Mouse (Mus musculus): Measurements from ENCODE around the gene Fhad1. TPM values are rescaled to one million over a fixed set of nuclear protein-coding genes. Genes with fewer than 3 reads are reported as not detected.

The Fhad1 gene
- total and polyA plus RNA-seq, 3 experiments: 4.8 to 8.6 (median 5.5) TPM

GRCm38 (mm10) chr4:141871333-141871725, 143.6 kb downstream of the Fhad1 start:
- H3K9ac ChIP-seq (ENCODE audit: insufficient read depth, low read depth): no peak overlapping the region
- dilution Hi-C loops (cut with MboI; ENCODE audit: extremely low pct_ligation_motif_present, extremely low pct_unique_long_range_greater_than_20kb, low sequenced_read_pairs) (no loop called here), in situ Hi-C loops (cut with MboI; ENCODE audit: low pct_ligation_motif_present, low pct_unique_long_range_greater_than_20kb, low sequenced_read_pairs) (no loop called here)
- H3K9me3 ChIP-seq (replicated peaks; ENCODE audit: low read length): no peaks in the 10 kb centered on the region
- H3K4me3 ChIP-seq (replicated peaks in 1 of 3; ENCODE audit: low read depth in 2 of 3, low read length in 2 of 3, poor library complexity in 1 of 3): no peak overlapping the region
- TF ChIP-seq TCF12 (IDR thresholded peaks at IDR 0.05; ENCODE audit: low read depth, low read length) (no peak), HCFC1 (IDR thresholded peaks at IDR 0.05; ENCODE audit: low read depth, low read length) (no peak), KAT2A (IDR thresholded peaks at IDR 0.05; ENCODE audit: insufficient replicate concordance, low read length) (no peak), CTCF (conservative IDR thresholded peaks at IDR 0.05 in 1 of 2, IDR thresholded peaks at IDR 0.05 in 1 of 2; ENCODE audit: low read depth in 2 of 2, low read length in 2 of 2) (no peak), RCOR1 (conservative IDR thresholded peaks at IDR 0.05; ENCODE audit: low read depth, low read length) (no peak), USF2 (conservative IDR thresholded peaks at IDR 0.05; ENCODE audit: low read depth, low read length) (no peak), MAX (IDR thresholded peaks at IDR 0.05; ENCODE audit: low read length) (no peak), ELF1 (IDR thresholded peaks at IDR 0.05; ENCODE audit: low read depth, low read length) (no peak), ZNF384 (IDR thresholded peaks at IDR 0.05; ENCODE audit: low read depth, low read length) (no peak), GABPA (IDR thresholded peaks at IDR 0.05; ENCODE audit: insufficient replicate concordance, low read depth, low read length) (no peak), ETS1 (conservative IDR thresholded peaks at IDR 0.05; ENCODE audit: low read depth, low read length) (no peak), IRF4 (IDR thresholded peaks at IDR 0.05; ENCODE audit: low read depth, low read length) (no peak), JUND (conservative IDR thresholded peaks at IDR 0.05; ENCODE audit: low read depth, low read length) (no peak), BHLHE40 (IDR thresholded peaks at IDR 0.05; ENCODE audit: low read depth, low read length) (no peak), ZKSCAN1 (IDR thresholded peaks at IDR 0.05; ENCODE audit: borderline replicate concordance, low read depth, low read length) (no peak), UBTF (IDR thresholded peaks at IDR 0.05; ENCODE audit: low read depth, low read length) (no peak), RAD21 (IDR thresholded peaks at IDR 0.05; ENCODE audit: low read depth, low read length) (no peak), SIN3A (IDR thresholded peaks at IDR 0.05; ENCODE audit: low read length) (no peak), ZMIZ1 (IDR thresholded peaks at IDR 0.05; ENCODE audit: low read depth, low read length) (no peak)
- no peak for DNase-seq (ENCODE audit: extremely low read depth)
- peaks cover 3% of the 10 kb centered on the region for H3K27me3 ChIP-seq (replicated peaks)
- peaks cover 17% of the 10 kb centered on the region for H3K79me2 ChIP-seq (replicated peaks; ENCODE audit: control insufficient read depth, extremely low read depth, insufficient read depth, poor library complexity, severe bottlenecking)
- no peak overlapping the region for H3K27ac ChIP-seq (ENCODE audit: insufficient read depth, low read depth)
- H3K4me2 ChIP-seq (ENCODE audit: insufficient read depth, low read depth, poor library complexity, severe bottlenecking): no peak overlapping the region
- peaks cover 29 to 78% of the 10 kb centered on the region in 2 experiments for H3K4me1 ChIP-seq (ENCODE audit: control insufficient read depth in 1 of 2, insufficient read depth in 2 of 2)
- peaks cover 8 to 59% of the 10 kb centered on the region in 2 experiments for H3K36me3 ChIP-seq (replicated peaks in 1 of 2; ENCODE audit: control insufficient read depth in 1 of 2, insufficient read depth in 1 of 2, low read length in 1 of 2)

GRCm38 (mm10) chr4:141870666-141871332, 144.1 kb downstream of the Fhad1 start:
- no peaks in the 10 kb centered on the region for H3K27me3 ChIP-seq (replicated peaks)
- no peak overlapping the region for H3K27ac ChIP-seq (ENCODE audit: insufficient read depth, low read depth)
- H3K4me2 ChIP-seq (ENCODE audit: insufficient read depth, low read depth, poor library complexity, severe bottlenecking): no peak overlapping the region
- no peaks in the 10 kb centered on the region for H3K9me3 ChIP-seq (replicated peaks; ENCODE audit: low read length)
- dilution Hi-C loops (cut with MboI; ENCODE audit: extremely low pct_ligation_motif_present, extremely low pct_unique_long_range_greater_than_20kb, low sequenced_read_pairs) (no loop called here), in situ Hi-C loops (cut with MboI; ENCODE audit: low pct_ligation_motif_present, low pct_unique_long_range_greater_than_20kb, low sequenced_read_pairs) (no loop called here)
- H3K4me3 ChIP-seq (replicated peaks in 1 of 3; ENCODE audit: low read depth in 2 of 3, low read length in 2 of 3, poor library complexity in 1 of 3): no peak overlapping the region
- no peak for TF ChIP-seq MAZ (IDR thresholded peaks at IDR 0.05; ENCODE audit: low read depth, low read length)
- TF ChIP-seq GABPA (IDR thresholded peaks at IDR 0.05; ENCODE audit: insufficient replicate concordance, low read depth, low read length): no peak
- TF ChIP-seq RCOR1 (conservative IDR thresholded peaks at IDR 0.05; ENCODE audit: low read depth, low read length): no peak
- no peak for TF ChIP-seq POLR2AphosphoS2 (IDR thresholded peaks at IDR 0.05; ENCODE audit: low read depth, low read length)
- TF ChIP-seq BHLHE40 (IDR thresholded peaks at IDR 0.05; ENCODE audit: low read depth, low read length): no peak
- no peak for TF ChIP-seq EP300 (IDR thresholded peaks at IDR 0.05; ENCODE audit: low read length)
- TF ChIP-seq POLR2A (IDR thresholded peaks at IDR 0.05; ENCODE audit: low read depth, low read length): no peak
- TF ChIP-seq ZC3H11A (IDR thresholded peaks at IDR 0.05; ENCODE audit: low read depth, low read length): no peak
- TF ChIP-seq RAD21 (IDR thresholded peaks at IDR 0.05; ENCODE audit: low read depth, low read length): no peak
- no peak for TF ChIP-seq KAT2A (IDR thresholded peaks at IDR 0.05; ENCODE audit: insufficient replicate concordance, low read length)
- TF ChIP-seq NELFE (IDR thresholded peaks at IDR 0.05; ENCODE audit: low read depth, low read length): no peak
- TF ChIP-seq CHD2 (IDR thresholded peaks at IDR 0.05; ENCODE audit: low read length): no peak
- no peak for TF ChIP-seq HCFC1 (IDR thresholded peaks at IDR 0.05; ENCODE audit: low read depth, low read length)
- TF ChIP-seq PAX5 (IDR thresholded peaks at IDR 0.05; ENCODE audit: low read length): no peak
- TF ChIP-seq JUND (conservative IDR thresholded peaks at IDR 0.05; ENCODE audit: low read depth, low read length): no peak
- no peak for TF ChIP-seq IRF4 (IDR thresholded peaks at IDR 0.05; ENCODE audit: low read depth, low read length)
- no peak for TF ChIP-seq ELF1 (IDR thresholded peaks at IDR 0.05; ENCODE audit: low read depth, low read length)
- TF ChIP-seq USF1 (IDR thresholded peaks at IDR 0.05; ENCODE audit: low read depth, low read length): no peak
- H3K9ac ChIP-seq (ENCODE audit: insufficient read depth, low read depth): no peak overlapping the region
- H3K36me3 ChIP-seq (replicated peaks in 1 of 2; ENCODE audit: control insufficient read depth in 1 of 2, insufficient read depth in 1 of 2, low read length in 1 of 2): peaks cover 8 to 65% of the 10 kb centered on the region in 2 experiments
- H3K4me1 ChIP-seq (ENCODE audit: control insufficient read depth in 1 of 2, insufficient read depth in 2 of 2): peaks cover 29 to 83% of the 10 kb centered on the region in 2 experiments
- H3K79me2 ChIP-seq (replicated peaks; ENCODE audit: control insufficient read depth, extremely low read depth, insufficient read depth, poor library complexity, severe bottlenecking): peaks cover 17% of the 10 kb centered on the region
- no peak for DNase-seq (ENCODE audit: extremely low read depth)
